Mouse (Mus musculus): ENCODE data around the gene Anxa2. TPM values are rescaled to one million over a fixed set of nuclear protein-coding genes. Genes with fewer than 3 reads are reported as not detected.

Gene Anxa2
- 409 and 412 TPM in 2 replicates for polyA plus RNA-seq (2012; rRNA removed)

- Histone ChIP-seq H3K27me3 (ENCODE audit: control insufficient read depth, insufficient read depth, low read length) (no peaks in the 10 kb centered on the region), H3K36me3 (ENCODE audit: control insufficient read depth, insufficient read depth, low read length) (no peaks in the 10 kb centered on the region), H3K4me1 (replicated peaks; ENCODE audit: control insufficient read depth, insufficient read depth, low read length) (peaks cover 30% of the 10 kb centered on the region), H3K27ac (ENCODE audit: control insufficient read depth, insufficient read depth, low read length) (peak within 1 kb of the TSS; percentile 82), H3K4me3 (ENCODE audit: control insufficient read depth, insufficient read depth, low read length) (peak within 1 kb of the TSS; percentile 88)
- WGBS = 18% methylated on average over 36 of the region's 37 CpGs
- TF ChIP-seq POLR2A (IDR thresholded peaks at IDR 0.05; ENCODE audit: control insufficient read depth, extremely low read depth, insufficient read depth, low read length, poor library complexity) (peak; percentile 82), CTCF (IDR thresholded peaks at IDR 0.05; ENCODE audit: borderline replicate concordance, control insufficient read depth, extremely low read depth, insufficient read depth, low read length, poor library complexity) (no peak)
- DNase-seq = peak; percentile 63
Observed at GRCm38 (mm10) chr9:69453066-69453900, at the start of gene Anxa2. Anxa2 (plus strand) TSS chr9:69453620.

DNA sequence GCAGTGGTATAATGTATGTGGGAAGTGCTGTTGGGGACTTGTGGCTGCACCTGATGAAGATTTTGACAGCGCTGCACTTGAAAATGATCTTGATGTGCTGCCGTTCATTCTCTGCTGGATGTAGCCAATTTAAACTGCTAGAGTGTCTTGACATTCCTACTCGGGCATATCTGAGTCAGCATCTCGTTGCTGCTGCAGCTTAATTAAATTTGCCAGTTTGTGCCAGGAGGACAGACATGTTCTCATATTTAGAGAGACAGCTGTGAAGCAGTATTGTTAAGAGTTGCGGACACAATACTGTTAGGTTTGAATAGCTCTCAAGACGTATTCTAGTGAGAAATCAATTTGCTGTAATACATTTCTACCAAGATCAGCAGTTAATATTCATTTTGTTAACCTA, 48.7 kb upstream of the Anxa2 start:
- no peak overlapping the region for H3K4me3 ChIP-seq (ENCODE audit: control insufficient read depth, insufficient read depth, low read length)
- no peak overlapping the region for H3K27ac ChIP-seq (ENCODE audit: control insufficient read depth, insufficient read depth, low read length)
- DNase-seq = no peak
- 96% methylated on average over 6 of the region's 6 CpGs for WGBS
- no peaks in the 10 kb centered on the region for H3K4me1 ChIP-seq (replicated peaks; ENCODE audit: control insufficient read depth, insufficient read depth, low read length)
- TF ChIP-seq POLR2A (IDR thresholded peaks at IDR 0.05; ENCODE audit: control insufficient read depth, extremely low read depth, insufficient read depth, low read length, poor library complexity) = no peak
- no peak for TF ChIP-seq CTCF (IDR thresholded peaks at IDR 0.05; ENCODE audit: borderline replicate concordance, control insufficient read depth, extremely low read depth, insufficient read depth, low read length, poor library complexity)
- H3K36me3 ChIP-seq (ENCODE audit: control insufficient read depth, insufficient read depth, low read length) = peaks cover 3% of the 10 kb centered on the region; the same call in 1 of the 2 replicates
- no peaks in the 10 kb centered on the region for H3K27me3 ChIP-seq (ENCODE audit: control insufficient read depth, insufficient read depth, low read length)

- H3K27ac ChIP-seq (ENCODE audit: control insufficient read depth, insufficient read depth, low read length) = no peak overlapping the region
- no peak for TF ChIP-seq POLR2A (IDR thresholded peaks at IDR 0.05; ENCODE audit: control insufficient read depth, extremely low read depth, insufficient read depth, low read length, poor library complexity)
- TF ChIP-seq CTCF (IDR thresholded peaks at IDR 0.05; ENCODE audit: borderline replicate concordance, control insufficient read depth, extremely low read depth, insufficient read depth, low read length, poor library complexity) = no peak
- peaks cover 31% of the 10 kb centered on the region for H3K36me3 ChIP-seq (ENCODE audit: control insufficient read depth, insufficient read depth, low read length)
- H3K4me3 ChIP-seq (ENCODE audit: control insufficient read depth, insufficient read depth, low read length) = no peak overlapping the region
- 98% methylated on average over 1 of the region's 1 CpGs for WGBS
- H3K27me3 ChIP-seq (ENCODE audit: control insufficient read depth, insufficient read depth, low read length) = no peaks in the 10 kb centered on the region
- H3K4me1 ChIP-seq (replicated peaks; ENCODE audit: control insufficient read depth, insufficient read depth, low read length) = no peaks in the 10 kb centered on the region
- DNase-seq = peak; percentile 24
Observed at GRCm38 (mm10) chr9:69419476-69419875, 33.9 kb upstream of the Anxa2 start.

- H3K36me3 ChIP-seq (ENCODE audit: control insufficient read depth, insufficient read depth, low read length) = peaks cover 16% of the 10 kb centered on the region
- H3K27ac ChIP-seq (ENCODE audit: control insufficient read depth, insufficient read depth, low read length) = no peak overlapping the region
- 92% methylated on average over 3 of the region's 3 CpGs for WGBS
- H3K27me3 ChIP-seq (ENCODE audit: control insufficient read depth, insufficient read depth, low read length) = no peaks in the 10 kb centered on the region
- DNase-seq = no peak
- H3K4me1 ChIP-seq (replicated peaks; ENCODE audit: control insufficient read depth, insufficient read depth, low read length) = no peaks in the 10 kb centered on the region
- TF ChIP-seq CTCF (IDR thresholded peaks at IDR 0.05; ENCODE audit: borderline replicate concordance, control insufficient read depth, extremely low read depth, insufficient read depth, low read length, poor library complexity) (no peak), POLR2A (IDR thresholded peaks at IDR 0.05; ENCODE audit: control insufficient read depth, extremely low read depth, insufficient read depth, low read length, poor library complexity) (no peak)
- no peak overlapping the region for H3K4me3 ChIP-seq (ENCODE audit: control insufficient read depth, insufficient read depth, low read length)
Observed at GRCm38 (mm10) chr9:69430531-69430930, 22.9 kb upstream of the Anxa2 start.

- DNase-seq = no peak
- no peak overlapping the region for H3K4me3 ChIP-seq (ENCODE audit: control insufficient read depth, insufficient read depth, low read length)
- no peak overlapping the region for H3K27ac ChIP-seq (ENCODE audit: control insufficient read depth, insufficient read depth, low read length)
- peaks cover 12% of the 10 kb centered on the region; the same call in 1 of the 2 replicates for H3K36me3 ChIP-seq (ENCODE audit: control insufficient read depth, insufficient read depth, low read length)
- H3K4me1 ChIP-seq (replicated peaks; ENCODE audit: control insufficient read depth, insufficient read depth, low read length) = no peaks in the 10 kb centered on the region
- WGBS = 92% methylated on average over 6 of the region's 6 CpGs
- no peaks in the 10 kb centered on the region for H3K27me3 ChIP-seq (ENCODE audit: control insufficient read depth, insufficient read depth, low read length)
- TF ChIP-seq POLR2A (IDR thresholded peaks at IDR 0.05; ENCODE audit: control insufficient read depth, extremely low read depth, insufficient read depth, low read length, poor library complexity) (no peak), CTCF (IDR thresholded peaks at IDR 0.05; ENCODE audit: borderline replicate concordance, control insufficient read depth, extremely low read depth, insufficient read depth, low read length, poor library complexity) (no peak)
Observed at GRCm38 (mm10) chr9:69431863-69432555, 21.4 kb upstream of the Anxa2 start.

DNA sequence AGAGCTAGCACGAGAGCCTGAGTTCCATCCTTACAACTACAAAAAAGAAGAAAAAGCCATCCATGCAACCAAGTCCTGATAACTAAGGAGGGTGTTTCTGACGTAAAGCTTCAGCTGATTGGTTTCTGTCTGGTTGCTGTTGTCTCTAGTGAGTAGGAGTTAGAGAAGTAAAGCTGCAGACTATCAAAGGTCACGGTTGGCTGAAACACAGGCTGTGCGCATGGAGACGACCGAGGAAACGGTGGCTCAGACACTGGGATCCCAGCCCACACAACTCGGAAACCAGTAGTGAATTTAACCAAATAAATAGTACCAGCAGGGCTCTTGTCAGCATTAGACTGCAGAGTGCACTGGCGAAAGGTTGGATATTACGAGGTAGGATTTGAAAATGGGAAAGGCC, 18.2 kb upstream of the Anxa2 start:
- Histone ChIP-seq H3K27ac (ENCODE audit: control insufficient read depth, insufficient read depth, low read length) (no peak overlapping the region), H3K4me3 (ENCODE audit: control insufficient read depth, insufficient read depth, low read length) (no peak overlapping the region)

More for the DNA sequence above, 18.2 kb upstream of the Anxa2 start:
- no peaks in the 10 kb centered on the region for H3K36me3 ChIP-seq (ENCODE audit: control insufficient read depth, insufficient read depth, low read length)
- no peak for DNase-seq
- no peak for TF ChIP-seq CTCF (IDR thresholded peaks at IDR 0.05; ENCODE audit: borderline replicate concordance, control insufficient read depth, extremely low read depth, insufficient read depth, low read length, poor library complexity)
- WGBS = 96% methylated on average over 10 of the region's 10 CpGs
- no peaks in the 10 kb centered on the region for H3K27me3 ChIP-seq (ENCODE audit: control insufficient read depth, insufficient read depth, low read length)
- H3K4me1 ChIP-seq (replicated peaks; ENCODE audit: control insufficient read depth, insufficient read depth, low read length) = peaks cover 6% of the 10 kb centered on the region
